Mouse (Mus musculus) heart, adult 10 weeks (tissue): ENCODE measurements around the gene Nlrp5. TPM values are rescaled to one million over a fixed set of nuclear protein-coding genes. Genes with fewer than 3 reads are reported as not detected.

Source experiments
- polyA plus RNA-seq: library from polyadenylated mRNA; stranded (reverse); fragments of 350-450 nt; fragmentation: Illumina TruSeq; extraction: RNeasy Lipid Tissue Mini Kit (QIAGEN cat#74804); gene quantifications from one replicate; pipeline ENCODE4 v1.2.3, GENCODE M21; 2014; ENCODE audit warnings: low read depth, low replicate concordance

Gene Nlrp5
- not detected for polyA plus RNA-seq

GRCm38 (mm10) chr7:23385589-23385988 is at the start of gene Nlrp5:
Gene Nlrp5, plus strand, starts transcription at chr7:23385889.

Other genes with a start within 250 kb of the Nlrp5 start
- gene Gm10662, start 241.4 kb upstream of the Nlrp5 start, polyA plus RNA-seq = not detected
- not detected for gene Vmn1r165, start 168.6 kb upstream of the Nlrp5 start, polyA plus RNA-seq
- not detected for gene Vmn1r166, start 134.2 kb upstream of the Nlrp5 start, polyA plus RNA-seq
- gene Gm6902, start 107.0 kb upstream of the Nlrp5 start, polyA plus RNA-seq = not detected
- not detected for gene Nlrp4e, start 84.7 kb upstream of the Nlrp5 start, polyA plus RNA-seq
- gene Vmn1r167, start 121.3 kb downstream of the Nlrp5 start, polyA plus RNA-seq = not detected
- not detected for gene Vmn1r168, start 153.8 kb downstream of the Nlrp5 start, polyA plus RNA-seq
- not detected for gene Vmn1r169, start 189.6 kb downstream of the Nlrp5 start, polyA plus RNA-seq
- gene Vmn1r170, start 220.3 kb downstream of the Nlrp5 start, polyA plus RNA-seq = not detected
- not detected for gene Vmn1r171, start 244.8 kb downstream of the Nlrp5 start, polyA plus RNA-seq